Mouse (Mus musculus) forebrain, embryonic 16.5 days (tissue): ENCODE data around the gene Gm20834. TPM values are rescaled to one million over a fixed set of nuclear protein-coding genes. Genes with fewer than 3 reads are reported as not detected.
"Not testable (repeated sequence)": the region's sequence is repeated elsewhere in the genome, so short reads cannot be mapped to it uniquely, and the experiment has no call there.

Experiments
- ATAC-seq: fragments of 200-750 bp; cut with Nextera tagmentation; 2 replicates; pipeline ENCODE4 v1.8.0; 2017; ENCODE audit warnings: mild to moderate bottlenecking, moderate library complexity
- H3K27ac ChIP-seq: fragments of 300-500 bp; sonication (generic); 2 replicates; pipeline ENCODE4 v1.5.1; 2014; ENCODE audit warnings: low read length, control low read depth
- H3K27me3 ChIP-seq: fragments of 300-500 bp; sonication (generic); replicated peaks from 2 replicates; pipeline ENCODE4 v1.6.1; 2014; ENCODE audit warnings: low read length; ENCODE audit not compliant: control insufficient read depth, insufficient read depth
- H3K36me3 ChIP-seq: fragments of 300-500 bp; sonication (generic); 2 replicates; pipeline ENCODE4 v1.6.1; 2014; ENCODE audit not compliant: control insufficient read depth, insufficient read depth
- H3K4me1 ChIP-seq: fragments of 300-500 bp; sonication (generic); replicated peaks from 2 replicates; pipeline ENCODE4 v1.6.1; 2014; ENCODE audit warnings: low read length; ENCODE audit not compliant: control insufficient read depth, insufficient read depth
- H3K4me2 ChIP-seq: fragments of 300-500 bp; sonication (generic); 2 replicates; pipeline ENCODE4 v1.6.1; 2014; ENCODE audit warnings: mild to moderate bottlenecking, low read length, control low read depth
- H3K4me3 ChIP-seq: fragments of 300-500 bp; sonication (generic); replicated peaks from 2 replicates; pipeline ENCODE4 v1.5.1; 2014; ENCODE audit warnings: mild to moderate bottlenecking, low read length, control low read depth
- H3K9ac ChIP-seq: fragments of 300-500 bp; sonication (generic); replicated peaks from 2 replicates; pipeline ENCODE4 v1.6.1; 2014; ENCODE audit warnings: low read depth, low read length, control low read depth
- H3K9me3 ChIP-seq: fragments of 300-500 bp; sonication (generic); 2 replicates; pipeline ENCODE4 v1.6.1; 2016; ENCODE audit warnings: low read length; ENCODE audit not compliant: control insufficient read depth
- WGBS: fragments of 180-500 bp; shearing (Covaris S2); extraction: QIAGEN DNeasy Blood & Tissue Kit; methylation state at CpG from one replicate; pipeline ENCODE4 v1.1.7; 2014; 5-methylcytosine and 5-hydroxymethylcytosine counted together
- polyA plus RNA-seq: library from polyadenylated mRNA; unstranded; fragments of >200 nt; fragmentation: Nextera tagmentation; extraction: Ambion mirVana; gene quantifications from 2 replicates; pipeline ENCODE4 v1.2.1, GENCODE M21; 2015

The Gm20834 gene
- polyA plus RNA-seq, result not detected in 2 replicates

GRCm38 (mm10) chrY:10324489-10324888 lies at the start of gene Gm20834:
Gene Gm20834 (minus strand): TSS chrY:10324589.
- not testable (repeated sequence) for H3K9ac ChIP-seq, H3K9me3 ChIP-seq, H3K36me3 ChIP-seq, H3K4me3 ChIP-seq, H3K4me2 ChIP-seq, ATAC-seq, H3K27ac ChIP-seq, H3K4me1 ChIP-seq, H3K27me3 ChIP-seq
- 30% methylated on average over 4 of the region's 4 CpGs for WGBS

Other genes with a start within 250 kb of the Gm20834 start
- not detected in 2 replicates for gene Gm21310, start 177.4 kb downstream of the Gm20834 start, polyA plus RNA-seq
- not detected in 2 replicates for gene Gm28510, start 88.1 kb upstream of the Gm20834 start, polyA plus RNA-seq
- gene Gm20737, start 211.5 kb upstream of the Gm20834 start, polyA plus RNA-seq, result not detected in 2 replicates
- not detected in 2 replicates for gene Gm21775, start 228.9 kb upstream of the Gm20834 start, polyA plus RNA-seq